Mouse (Mus musculus) hindlimb bud, embryonic 11.5 days (tissue): ENCODE data around the gene 4921509C19Rik.
"Not testable (repeated sequence)": the region's sequence is repeated elsewhere in the genome, so short reads cannot be mapped to it uniquely, and the experiment has no call there.

Source experiments
- DNase-seq: peaks from one replicate; pipeline ENCODE4 v3.0.0-alpha.2; 2012; ENCODE audit warnings: low read depth, low spot score; ENCODE audit errors: extremely low spot score

Gene 4921509C19Rik

DNA sequence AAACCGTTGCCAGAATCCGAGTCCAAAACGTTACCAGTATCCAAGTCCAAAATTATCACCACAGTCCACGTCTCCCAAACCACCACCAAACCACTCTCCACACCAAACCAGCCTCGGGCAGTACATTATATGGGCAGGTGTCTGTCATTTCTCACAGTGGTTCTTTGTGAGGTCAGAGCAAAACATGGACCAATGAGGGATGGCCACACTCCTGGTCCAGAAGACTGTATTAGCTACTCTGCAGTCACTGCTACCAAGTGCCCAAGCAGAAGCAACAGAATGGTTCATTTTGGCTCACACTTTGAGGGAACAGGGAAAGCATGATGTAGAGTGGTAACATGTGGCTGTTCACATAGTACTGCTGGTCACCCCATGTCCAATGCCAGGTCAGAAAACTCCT, at the start of gene 4921509C19Rik:
Gene 4921509C19Rik, minus strand, starts transcription at position 101 of the 400 bp plus-strand sequence.
- not testable (repeated sequence) for DNase-seq

- DNase-seq, result no peak
Observed at GRCm38 (mm10) chr2:151525520-151525919, 49.6 kb upstream of the 4921509C19Rik start.

- DNase-seq, result no peak
Observed at GRCm38 (mm10) chr2:151524324-151525041, 48.5 kb upstream of the 4921509C19Rik start.

DNA sequence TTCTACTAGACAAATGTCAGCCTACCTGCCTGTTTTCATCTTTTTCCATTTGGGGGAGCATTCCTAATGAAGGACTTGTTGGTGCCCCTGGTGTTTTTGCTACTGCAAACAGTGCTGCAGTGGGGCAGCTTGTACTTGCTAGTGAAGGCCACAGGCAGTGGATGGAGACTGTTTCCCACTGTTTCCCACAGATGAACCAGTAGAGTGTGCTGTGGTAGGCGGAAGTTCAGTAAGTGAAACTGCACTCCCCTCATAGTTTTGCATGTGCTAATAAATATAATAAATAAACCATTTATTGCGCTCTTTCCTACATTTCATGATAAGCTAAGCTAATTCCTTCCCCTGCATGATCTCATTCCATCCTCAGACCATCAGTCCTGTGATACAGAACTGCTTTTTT, 43.0 kb upstream of the 4921509C19Rik start:
- DNase-seq, result no peak

- no peak for DNase-seq
Observed at GRCm38 (mm10) chr2:151513525-151514285, 37.8 kb upstream of the 4921509C19Rik start.

DNA sequence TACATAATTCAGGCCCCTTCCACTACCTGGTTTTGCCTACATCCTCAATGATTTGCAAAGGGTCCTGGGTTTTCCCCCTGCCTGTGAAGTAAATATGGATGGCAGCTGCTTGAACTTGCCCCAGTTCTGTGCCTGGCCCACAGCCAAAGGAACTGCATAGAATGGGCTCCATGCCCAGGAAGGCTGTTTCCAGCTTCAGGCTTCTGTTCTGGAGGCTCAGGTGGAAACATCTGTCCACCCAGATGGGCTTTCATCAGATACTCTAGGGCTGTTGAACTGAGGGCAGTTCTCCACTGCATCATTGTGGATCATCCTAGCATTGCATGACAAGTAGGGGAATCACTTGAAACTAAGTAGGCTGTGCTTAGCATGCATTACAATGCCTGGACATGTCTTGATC, 36.2 kb upstream of the 4921509C19Rik start:
- DNase-seq, result no peak

DNA sequence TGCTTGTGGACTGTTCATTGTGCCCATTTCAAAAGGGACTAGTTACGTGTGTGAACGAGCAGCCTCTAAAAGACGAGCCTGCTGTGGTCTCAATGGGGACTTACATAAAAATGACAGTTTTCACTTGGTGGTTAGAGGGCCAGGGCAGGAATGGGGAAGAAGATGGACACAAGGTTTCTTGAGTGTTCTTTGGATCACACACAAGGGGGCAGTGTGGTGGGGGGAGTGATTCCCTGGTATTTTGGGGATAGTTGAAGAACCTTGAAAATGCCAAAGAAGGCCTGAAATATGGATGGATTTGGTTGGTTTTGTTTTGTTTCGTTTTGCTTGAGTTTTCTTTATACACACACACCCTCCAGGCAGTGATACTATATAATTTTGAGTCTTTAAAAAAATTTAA, 28.3 kb upstream of the 4921509C19Rik start:
- DNase-seq, result no peak

DNA sequence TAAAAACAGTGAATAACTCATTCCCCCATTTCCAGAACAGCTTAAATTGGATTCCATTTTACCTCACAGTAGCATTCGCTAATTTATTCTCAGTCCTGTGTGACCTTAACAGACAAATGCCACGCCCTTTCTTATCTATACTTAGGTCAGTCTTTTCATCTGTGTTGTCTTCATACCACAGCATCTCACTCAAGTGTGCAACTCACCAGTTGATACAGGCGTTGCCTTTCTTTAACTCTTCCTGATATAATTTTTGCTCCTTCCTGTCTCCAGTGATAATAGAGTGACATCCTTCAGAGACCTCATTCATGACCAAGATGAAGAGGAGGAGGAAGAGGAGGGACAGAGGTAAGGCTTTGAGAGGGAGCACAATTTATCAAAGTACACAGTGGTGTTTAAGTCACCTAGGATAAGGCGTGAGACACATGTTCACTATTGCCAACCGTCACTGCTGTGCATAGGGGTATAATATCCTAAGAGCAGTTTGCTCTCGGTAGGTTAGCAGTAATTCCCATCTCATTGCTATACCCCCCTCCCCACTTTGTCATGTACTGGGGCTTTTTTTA, 24.6 kb upstream of the 4921509C19Rik start:
- DNase-seq, result no peak

- DNase-seq, result no peak
Observed at GRCm38 (mm10) chr2:151498358-151498757, 22.4 kb upstream of the 4921509C19Rik start.

- peak; percentile 89 for DNase-seq
Observed at GRCm38 (mm10) chr2:151494035-151494803, 18.3 kb upstream of the 4921509C19Rik start, which contains the start of gene Nsfl1c. TSS of gene Nsfl1c (plus strand) at chr2:151494182.

DNA sequence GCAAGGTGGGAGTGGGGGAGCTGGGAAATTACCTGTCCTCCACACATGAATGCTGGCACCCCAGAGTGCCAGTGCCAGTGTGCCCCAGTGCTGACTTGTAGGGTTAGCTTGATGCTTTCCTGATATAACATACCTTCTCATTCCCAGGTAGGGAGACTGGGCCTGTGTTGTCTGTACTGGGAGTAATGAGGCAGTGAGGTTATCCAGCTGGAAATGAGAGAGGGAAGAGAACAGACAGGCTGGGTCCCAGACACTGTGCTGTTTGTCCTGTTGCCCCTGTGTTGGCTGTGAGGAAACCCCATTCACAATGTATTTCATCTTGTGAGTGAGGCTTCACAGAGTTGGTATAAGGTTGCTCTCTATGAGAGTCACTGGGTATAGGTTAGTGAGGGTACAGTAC, 10.5 kb upstream of the 4921509C19Rik start:
- no peak for DNase-seq

DNA sequence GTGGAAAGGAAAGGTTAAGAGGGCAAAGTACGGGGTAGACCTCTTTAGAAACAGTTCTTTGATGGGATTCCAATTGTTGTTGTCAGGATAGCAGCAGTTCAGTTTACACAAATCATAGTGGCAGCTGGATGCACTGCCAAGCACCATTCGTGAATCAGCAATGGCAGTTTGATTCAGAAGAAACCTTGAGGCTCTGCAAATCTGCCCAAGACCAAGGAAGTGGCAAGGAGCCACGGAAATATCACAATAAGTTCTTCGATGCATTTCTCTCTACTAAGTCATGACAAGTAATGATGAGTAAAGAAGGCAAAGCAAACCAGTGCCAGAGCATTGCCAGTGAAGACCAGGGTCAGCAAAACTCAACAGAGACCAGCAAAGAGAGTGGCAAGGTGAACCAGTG, 41.0 kb downstream of the 4921509C19Rik start:
- DNase-seq, result not testable (repeated sequence)

DNA sequence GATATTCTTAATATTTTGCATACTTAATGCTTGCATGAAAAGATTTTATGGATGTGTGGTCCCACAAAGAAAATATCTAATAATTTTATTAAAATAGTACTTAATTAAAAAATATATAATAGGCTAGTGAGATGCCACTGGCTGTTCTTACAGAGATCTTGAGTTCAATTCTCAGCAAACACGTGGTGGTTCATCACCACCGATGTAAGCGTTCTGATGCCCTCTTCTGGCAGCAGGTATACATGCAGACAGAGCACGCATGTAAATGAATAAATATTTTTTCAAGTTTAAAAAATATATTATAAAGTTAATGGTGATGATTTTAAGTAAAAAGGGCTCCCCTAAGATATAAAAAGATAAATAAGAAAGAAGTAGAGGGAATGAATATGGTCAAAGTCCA, 41.8 kb downstream of the 4921509C19Rik start:
- DNase-seq, result not testable (repeated sequence)
